Mouse (Mus musculus): ENCODE results near the gene Slc30a2.

DNA sequence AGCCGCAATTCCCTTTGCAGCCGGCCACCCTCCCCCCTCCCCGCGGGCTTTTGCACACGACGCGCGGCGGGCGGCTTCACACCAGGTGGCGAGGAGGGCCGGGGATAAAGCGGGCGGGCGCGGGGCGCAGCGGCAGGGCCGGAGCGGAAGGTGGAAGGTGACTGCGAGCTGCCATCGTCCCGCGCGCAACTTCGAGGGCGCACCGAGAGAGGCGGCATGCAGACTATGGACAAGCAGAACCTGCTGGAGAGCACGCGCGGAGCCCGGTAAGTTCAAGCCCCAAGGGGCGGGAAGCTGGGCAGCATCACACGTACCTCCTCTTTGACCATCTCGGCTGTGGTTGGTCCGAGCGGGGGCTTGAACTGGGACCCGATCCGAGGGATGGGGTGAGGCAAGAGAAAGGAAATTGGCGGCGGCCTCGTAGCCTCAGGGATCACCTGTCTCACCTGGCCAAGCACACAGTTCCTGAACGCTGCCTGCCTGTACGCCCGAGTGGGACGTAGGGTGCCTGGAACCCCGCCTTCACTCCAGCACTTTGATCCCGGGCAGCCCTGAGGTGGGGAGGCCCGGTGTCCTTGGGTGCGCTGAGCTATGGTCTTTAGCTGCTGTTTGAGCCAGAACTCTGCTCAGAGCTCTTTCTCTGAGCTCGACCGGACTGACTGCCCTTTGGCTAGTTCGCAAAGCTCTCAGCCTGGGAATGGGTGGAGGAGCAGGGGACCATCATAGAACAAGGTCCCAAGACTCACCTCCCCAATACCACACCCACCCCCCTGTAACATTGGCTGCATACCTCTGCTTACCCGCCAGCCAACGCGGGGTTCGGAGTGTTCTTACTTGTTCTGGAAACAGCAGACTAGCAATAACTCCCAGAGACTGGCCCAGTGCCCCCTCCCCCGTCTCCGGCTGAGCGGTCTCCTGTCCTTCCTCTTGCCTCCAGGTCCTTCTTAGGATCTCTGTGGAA lies at the start of gene Slc30a2:
- TF ChIP-seq POLR2AphosphoS2 (IDR thresholded peaks at IDR 0.05; ENCODE audit: insufficient read length, low read depth) (no peak), POLR2A (IDR thresholded peaks at IDR 0.05; ENCODE audit: insufficient read length, low read depth) (no peak), E2F4 (IDR thresholded peaks at IDR 0.05; ENCODE audit: insufficient read depth) (no peak), USF1 (IDR thresholded peaks at IDR 0.05; ENCODE audit: low read depth) (no peak), MAX (IDR thresholded peaks at IDR 0.05; ENCODE audit: low read depth) (no peak)

All from myocyte (in vitro differentiated cells).